Mouse (Mus musculus) midbrain, embryonic 16.5 days (tissue): ENCODE results near the gene Tnfrsf4. TPM values are rescaled to one million over a fixed set of nuclear protein-coding genes. Genes with fewer than 3 reads are reported as not detected.

Experiments used
- microRNA counts: library from miRNA; unstranded; fragments of <30 nt; microRNA quantifications from one replicate; lab custom pipeline; 2016
- microRNA-seq: library from miRNA; unstranded; fragments of <30 nt; microRNA quantifications from one replicate; pipeline ENCODE4, GENCODE M21; 2017
- polyA plus RNA-seq: library from polyadenylated mRNA; unstranded; fragments of >200 nt; fragmentation: Nextera tagmentation; extraction: Ambion mirVana; gene quantifications from 2 replicates; pipeline ENCODE4 v1.2.1, GENCODE M21; 2015

The Tnfrsf4 gene
- polyA plus RNA-seq, 1 experiment from 2014 or later, result not detected

MicroRNAs within 50 kb of the gene (microRNA counts, 519-probe panel; counts per million panel counts)
- microRNA mmu-miR-200a (lab: Ali Mortazavi, UCI) (1,770 counts per million, percentile 36 among the panel's probes with 10 or more counts), microRNA mmu-miR-200b (lab: Ali Mortazavi, UCI) (2,285 counts per million, percentile 67 among the panel's probes with 10 or more counts), microRNA mmu-miR-429 (lab: Ali Mortazavi, UCI) (1,966 counts per million, percentile 46 among the panel's probes with 10 or more counts)

Small RNAs within 50 kb of the gene (microRNA-seq; reads per million reads assigned to microRNA genes)
- gene Mir200a, result 33.3 reads per million, percentile 41 among the genes with 10 or more reads in this experiment
- 112 reads per million, percentile 55 among the genes with 10 or more reads in this experiment for gene Mir200b
- 445 reads per million, percentile 71 among the genes with 10 or more reads in this experiment for gene Mir429

Other genes with a start within 250 kb of the Tnfrsf4 start
- 31.0 and 31.5 TPM in 2 replicates for gene Vwa1, start 239.1 kb upstream of the Tnfrsf4 start, polyA plus RNA-seq
- gene Tmem88b, start 228.0 kb upstream of the Tnfrsf4 start, polyA plus RNA-seq, result 0.85 and 1.1 TPM in 2 replicates
- gene Ankrd65, start 223.4 kb upstream of the Tnfrsf4 start, polyA plus RNA-seq, result not detected in 2 replicates
- gene Mrpl20, start 211.0 kb upstream of the Tnfrsf4 start, polyA plus RNA-seq, result 243 and 257 TPM in 2 replicates
- gene Ccnl2, start 201.4 kb upstream of the Tnfrsf4 start, polyA plus RNA-seq, result 148 and 154 TPM in 2 replicates
- gene Aurkaip1, start 182.6 kb upstream of the Tnfrsf4 start, polyA plus RNA-seq, result 131 and 134 TPM in 2 replicates
- 16.9 and 21.1 TPM in 2 replicates for gene Mxra8, start 174.2 kb upstream of the Tnfrsf4 start, polyA plus RNA-seq
- 10.3 and 11.0 TPM in 2 replicates for gene Dvl1, start 166.4 kb upstream of the Tnfrsf4 start, polyA plus RNA-seq
- gene Tas1r3, start 150.5 kb upstream of the Tnfrsf4 start, polyA plus RNA-seq, result 0.29 and 0.58 TPM in 2 replicates
- gene Cptp, start 144.4 kb upstream of the Tnfrsf4 start, polyA plus RNA-seq, result 25.1 and 28.1 TPM in 2 replicates
- gene Ints11, start 144.3 kb upstream of the Tnfrsf4 start, polyA plus RNA-seq, result 75.7 and 78.7 TPM in 2 replicates
- 56.3 and 63.9 TPM in 2 replicates for gene Pusl1, start 122.1 kb upstream of the Tnfrsf4 start, polyA plus RNA-seq
- 77.4 and 78.1 TPM in 2 replicates for gene Acap3, start 122.0 kb upstream of the Tnfrsf4 start, polyA plus RNA-seq
- gene Ube2j2, start 70.0 kb upstream of the Tnfrsf4 start, polyA plus RNA-seq, result 109 and 110 TPM in 2 replicates
- gene C1qtnf12, start 51.5 kb upstream of the Tnfrsf4 start, polyA plus RNA-seq, result 6.6 and 7.8 TPM in 2 replicates
- gene B3galt6, start 21.2 kb upstream of the Tnfrsf4 start, polyA plus RNA-seq, result 37.8 and 41.0 TPM in 2 replicates
- 112 and 114 TPM in 2 replicates for gene Sdf4, start 21.0 kb upstream of the Tnfrsf4 start, polyA plus RNA-seq
- gene Tnfrsf18, start 12.3 kb downstream of the Tnfrsf4 start, polyA plus RNA-seq, result 2.0 and 2.4 TPM in 2 replicates
- gene Ttll10, start 45.6 kb downstream of the Tnfrsf4 start, polyA plus RNA-seq, result not detected in 2 replicates
- 34.3 and 38.6 TPM in 2 replicates for gene 9430015G10Rik, start 96.1 kb downstream of the Tnfrsf4 start, polyA plus RNA-seq
- gene Rnf223, start 116.7 kb downstream of the Tnfrsf4 start, polyA plus RNA-seq, result 0.54 and 0.75 TPM in 2 replicates
- 126 and 129 TPM in 2 replicates for gene Agrn, start 183.6 kb downstream of the Tnfrsf4 start, polyA plus RNA-seq
- 1.2 and 1.4 TPM in 2 replicates for gene Isg15, start 187.0 kb downstream of the Tnfrsf4 start, polyA plus RNA-seq
- 3.7 and 4.2 TPM in 2 replicates for gene AW011738, start 189.5 kb downstream of the Tnfrsf4 start, polyA plus RNA-seq
- 2.0 and 2.7 TPM in 2 replicates for gene Perm1, start 202.0 kb downstream of the Tnfrsf4 start, polyA plus RNA-seq
- 26.8 and 26.9 TPM in 2 replicates for gene Plekhn1, start 221.0 kb downstream of the Tnfrsf4 start, polyA plus RNA-seq
- 48.6 and 50.9 TPM in 2 replicates for gene Noc2l, start 222.2 kb downstream of the Tnfrsf4 start, polyA plus RNA-seq
- 4.4 and 4.9 TPM in 2 replicates for gene Samd11, start 241.8 kb downstream of the Tnfrsf4 start, polyA plus RNA-seq